8 mouse cellular contexts compared by ENCODE assay signal in genomic region chr15:12738301-12739093, GRCm38 (mm10). TPM values are rescaled to one million over a fixed set of nuclear protein-coding genes. Genes with fewer than 3 reads are reported as not detected.
DNase-seq lines count a peak whose midpoint lies in the region; TF ChIP-seq lines count a peak whose summit lies in the region.

No protein-coding gene starts in this region.

- H3K4me3 ChIP-seq in E14TG2a.4 (replicated peaks; ENCODE audit: low read length), result peak overlapping the region; percentile 92
- peak overlapping the region; percentile 68 for H3K4me3 ChIP-seq in left cerebral cortex, adult 2 months

- no peaks in the 10 kb centered on the region for H3K9me3 ChIP-seq in E14TG2a.4 (ENCODE audit: low read length)

- TF ChIP-seq CTCF in E14TG2a.4 (conservative IDR thresholded peaks at IDR 0.05; ENCODE audit: low read length), result no peak
- TF ChIP-seq CTCF in left cerebral cortex, adult 2 months (IDR thresholded peaks at IDR 0.05), result no peak

- peak; percentile 16 for DNase-seq in cerebellum, adult 9-10 months
- no peak for DNase-seq in cerebellum, postnatal 14 days
- peak; percentile 50 to 78 for DNase-seq in frontal cortex, adult 2 months (ENCODE audit: extremely low spot score in 1 of 2, low spot score in 1 of 2)
- peak; percentile 45 to 69 for DNase-seq in left cerebral cortex, adult 2 months (ENCODE audit: extremely low spot score in 1 of 2, low spot score in 2 of 2)
- DNase-seq in retina, embryonic 14.5 days (ENCODE audit: low spot score), result peak; percentile 38
- no peak for DNase-seq in gastrocnemius, postnatal 25 days
- DNase-seq in urinary bladder, adult 2 months (ENCODE audit: low spot score), result no peak

- intact Hi-C loops in left cerebral cortex, adult 2 months (cut with DNase I), result loop anchor here (2.0 to 10.0 kb wide), 4 partner anchors 56 to 416 kb away; partner anchors contain the start of genes 1810049J17Rik and Golph3

- no peaks in the 10 kb centered on the region for H3K36me3 ChIP-seq in E14TG2a.4 (ENCODE audit: insufficient read depth, low read length)

- no peak overlapping the region for H3K27ac ChIP-seq in left cerebral cortex, adult 2 months

- H3K27me3 ChIP-seq in E14TG2a.4 (ENCODE audit: insufficient read depth, low read length), result peaks cover 35% of the 10 kb centered on the region

- peaks cover 64% of the 10 kb centered on the region for H3K4me1 ChIP-seq in E14TG2a.4 (replicated peaks; ENCODE audit: low read depth, low read length)

RNA-seq across cellular contexts. Expression of gene Pdzd2, which starts 1.2 kb away (rescaled TPM):
- 18.7 and 20.3 TPM in 2 replicates for polyA plus RNA-seq in frontal cortex, adult 2 months (2012; rRNA removed)
- total RNA-seq in left cerebral cortex, adult 2 months (2021), result 10 to 100 TPM; 86.1 to 93.1 TPM
- 10 to 100 TPM; 18.9 to 19.3 TPM for total RNA-seq in gastrocnemius, postnatal 25 days (2021)
- 20.0 and 29.4 TPM in 2 replicates for polyA plus RNA-seq in urinary bladder, adult 2 months (2012; rRNA removed)

Comparison
In these comparisons a context has a peak if more than half of its experiments do, and no peak if none do; other contexts are left out.
1. DNase-seq: peak in cerebellum, adult 9-10 months (single experiment), frontal cortex, adult 2 months (2 of 2), left cerebral cortex, adult 2 months (2 of 2) and retina, embryonic 14.5 days (single experiment); none in cerebellum, postnatal 14 days (0 of 2), gastrocnemius, postnatal 25 days (single experiment) and urinary bladder, adult 2 months (single experiment).
2. RNA of gene Pdzd2, which starts 1.2 kb away (total RNA-seq): 86.1 to 93.1 TPM in left cerebral cortex, adult 2 months; 18.9 to 19.3 TPM in gastrocnemius, postnatal 25 days; every median in the first group is over 4 times any median in the second.